18 mouse cellular contexts compared by ENCODE assay signal in the genomic region with DNA sequence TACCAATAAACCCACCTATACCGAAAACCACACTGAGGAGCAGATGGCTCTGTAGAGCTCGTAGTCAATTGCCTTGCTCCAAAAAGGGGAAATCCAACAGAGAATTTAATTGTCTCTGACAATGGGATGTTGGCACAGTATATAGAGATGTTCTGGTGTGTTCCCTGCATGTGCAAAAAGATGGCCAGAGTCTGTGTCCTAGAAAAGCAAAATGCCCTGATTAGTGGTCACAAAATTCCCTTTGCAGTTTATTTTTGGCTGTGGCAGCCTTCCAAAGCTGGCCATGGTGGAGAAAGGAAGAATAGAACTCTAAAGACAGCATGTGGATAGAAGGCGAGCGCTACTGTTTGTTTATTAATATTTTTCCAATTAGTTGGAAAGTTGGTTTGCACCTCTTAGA.
DNase-seq lines count a peak whose midpoint lies in the region; ATAC-seq lines count a peak whose summit lies in the region.
"Had no signal": no experiment of that assay in that cellular context is flagged by ENCODE, and none has a peak within 500 bp of the region (broad histone marks: within the 10 kb centered on the region; RNA-seq: fewer than 3 reads in every experiment).

No protein-coding gene starts in this region.

- no peaks in the 10 kb centered on the region for H3K9me3 ChIP-seq in heart, embryonic 15.5 days (replicated peaks)
- no peaks in the 10 kb centered on the region for H3K9me3 ChIP-seq in midbrain, embryonic 15.5 days
- no peaks in the 10 kb centered on the region for H3K9me3 ChIP-seq in midbrain, embryonic 13.5 days
- H3K9me3 ChIP-seq: embryonic facial prominence, embryonic 12.5 days; forebrain, embryonic 10.5 days; hindbrain, embryonic 10.5 days; intestine, embryonic 15.5 days; liver, embryonic 12.5 days had no signal

- no peaks in the 10 kb centered on the region for H3K27me3 ChIP-seq in heart, embryonic 15.5 days
- H3K27me3 ChIP-seq in midbrain, embryonic 15.5 days (replicated peaks), result no peaks in the 10 kb centered on the region
- no peaks in the 10 kb centered on the region for H3K27me3 ChIP-seq in midbrain, embryonic 13.5 days
- H3K27me3 ChIP-seq: intestine, embryonic 15.5 days; liver, embryonic 12.5 days had no signal

- ATAC-seq in heart, embryonic 15.5 days (replicated peaks; ENCODE audit: insufficient number of reproducible peaks, insufficient read depth, low FRiP score, low read depth), result no peak
- no peak for ATAC-seq in activated CD4-positive, CD25-positive, alpha-beta regulatory T cell, adult 4 months
- no peak for ATAC-seq in midbrain, embryonic 15.5 days (replicated peaks)
- no peak for ATAC-seq in midbrain, embryonic 13.5 days
- ATAC-seq: intestine, embryonic 15.5 days; liver, embryonic 12.5 days; lung, postnatal 0 days had no signal

- WGBS in heart, embryonic 15.5 days, result 76% methylated on average over 4 of the region's 4 CpGs
- WGBS in midbrain, embryonic 15.5 days, result 87% methylated on average over 4 of the region's 4 CpGs
- WGBS in midbrain, embryonic 13.5 days, result 91% methylated on average over 4 of the region's 4 CpGs

- H3K4me2 ChIP-seq in heart, embryonic 15.5 days, result no peak overlapping the region
- H3K4me2 ChIP-seq in midbrain, embryonic 15.5 days, result no peak overlapping the region
- H3K4me2 ChIP-seq in midbrain, embryonic 13.5 days (replicated peaks), result no peak overlapping the region
- H3K4me2 ChIP-seq: embryonic facial prominence, embryonic 12.5 days; intestine, embryonic 15.5 days; liver, embryonic 12.5 days; midbrain, embryonic 11.5 days had no signal

- no peak overlapping the region for H3K9ac ChIP-seq in heart, embryonic 15.5 days
- no peak overlapping the region for H3K9ac ChIP-seq in midbrain, embryonic 15.5 days
- no peak overlapping the region for H3K9ac ChIP-seq in midbrain, embryonic 13.5 days (replicated peaks)
- H3K9ac ChIP-seq: embryonic facial prominence, embryonic 12.5 days; intestine, embryonic 15.5 days; liver, embryonic 12.5 days had no signal

- peak overlapping the region; percentile 48 for H3K27ac ChIP-seq in heart, embryonic 15.5 days
- H3K27ac ChIP-seq in midbrain, embryonic 15.5 days, result no peak overlapping the region
- H3K27ac ChIP-seq in midbrain, embryonic 13.5 days, result no peak overlapping the region
- H3K27ac ChIP-seq: embryonic facial prominence, embryonic 12.5 days; forebrain, embryonic 10.5 days; hindbrain, embryonic 10.5 days; intestine, embryonic 15.5 days; kidney, postnatal 0 days; liver, embryonic 12.5 days had no signal

- no peak overlapping the region for H3K4me3 ChIP-seq in heart, embryonic 15.5 days
- no peak overlapping the region for H3K4me3 ChIP-seq in midbrain, embryonic 15.5 days
- no peak overlapping the region for H3K4me3 ChIP-seq in midbrain, embryonic 13.5 days (replicated peaks)
- H3K4me3 ChIP-seq: embryonic facial prominence, embryonic 12.5 days; forebrain, embryonic 10.5 days; hindbrain, embryonic 10.5 days; intestine, embryonic 15.5 days; liver, embryonic 12.5 days had no signal

- peaks cover 16% of the 10 kb centered on the region for H3K4me1 ChIP-seq in heart, embryonic 15.5 days (replicated peaks)
- H3K4me1 ChIP-seq in midbrain, embryonic 15.5 days, result no peaks in the 10 kb centered on the region
- H3K4me1 ChIP-seq in midbrain, embryonic 13.5 days (replicated peaks), result no peaks in the 10 kb centered on the region
- H3K4me1 ChIP-seq: embryonic facial prominence, embryonic 12.5 days; forebrain, embryonic 10.5 days; hindbrain, embryonic 10.5 days; intestine, embryonic 15.5 days; liver, embryonic 12.5 days had no signal

- intact Hi-C loops in heart, postnatal 25 days (cut with DNase I), result no loop called here

- DNase-seq in heart, adult 18-20 months, result peak; percentile 49 to 60
- DNase-seq in heart, postnatal 25 days (ENCODE audit: low spot score), result no peak
- peak; percentile 87 for DNase-seq in Muller cell, postnatal 12 days (ENCODE audit: inconsistent ontology term)
- peak; percentile 90 for DNase-seq in cerebellum, adult 9-10 months
- DNase-seq: adrenal gland, postnatal 14 days; thymus, postnatal 14 days had no signal

- H3K36me3 ChIP-seq in heart, embryonic 15.5 days, result no peaks in the 10 kb centered on the region
- no peaks in the 10 kb centered on the region for H3K36me3 ChIP-seq in midbrain, embryonic 15.5 days (replicated peaks)
- no peaks in the 10 kb centered on the region for H3K36me3 ChIP-seq in midbrain, embryonic 13.5 days
- H3K36me3 ChIP-seq: embryonic facial prominence, embryonic 12.5 days; forebrain, embryonic 10.5 days; hindbrain, embryonic 10.5 days; intestine, embryonic 15.5 days; liver, embryonic 12.5 days had no signal
